Mouse (Mus musculus): ENCODE results near the gene Rassf7.
A peak's percentile ranks its signal among the peaks of the same experiment; 100 is the strongest.

Gene Rassf7

DNA sequence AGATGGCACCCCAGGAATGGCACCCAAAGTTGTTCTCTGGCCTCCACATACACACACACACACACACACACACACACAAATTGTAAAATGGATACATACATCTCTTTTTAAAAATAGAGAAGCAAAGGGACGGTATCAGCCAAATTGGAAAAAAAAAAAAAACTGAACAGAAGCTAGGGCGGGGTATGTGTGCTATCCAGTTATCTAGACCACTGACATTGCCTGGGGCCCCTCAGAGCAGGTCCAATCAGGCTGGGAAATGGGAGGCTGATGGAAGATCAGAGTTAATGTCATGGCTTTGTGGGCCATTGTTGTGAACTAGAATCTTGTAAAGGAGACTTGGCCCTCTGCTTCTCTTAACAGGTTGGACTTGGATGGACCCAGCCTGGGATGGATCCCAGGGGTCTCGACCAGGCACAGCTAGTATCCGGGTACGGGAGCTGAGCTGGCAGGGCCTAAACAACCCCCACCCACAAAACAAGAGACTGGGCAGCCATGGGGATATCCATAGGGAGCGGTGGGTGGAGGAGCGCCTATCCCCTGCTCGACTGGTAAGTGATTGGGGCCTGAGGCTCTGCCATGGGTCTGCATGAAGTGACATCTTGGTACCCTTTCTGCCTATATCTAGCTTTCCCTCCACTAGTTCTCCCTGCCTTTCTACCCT, 18.9 kb upstream of the Rassf7 start:
- no peak for DNase-seq

DNA sequence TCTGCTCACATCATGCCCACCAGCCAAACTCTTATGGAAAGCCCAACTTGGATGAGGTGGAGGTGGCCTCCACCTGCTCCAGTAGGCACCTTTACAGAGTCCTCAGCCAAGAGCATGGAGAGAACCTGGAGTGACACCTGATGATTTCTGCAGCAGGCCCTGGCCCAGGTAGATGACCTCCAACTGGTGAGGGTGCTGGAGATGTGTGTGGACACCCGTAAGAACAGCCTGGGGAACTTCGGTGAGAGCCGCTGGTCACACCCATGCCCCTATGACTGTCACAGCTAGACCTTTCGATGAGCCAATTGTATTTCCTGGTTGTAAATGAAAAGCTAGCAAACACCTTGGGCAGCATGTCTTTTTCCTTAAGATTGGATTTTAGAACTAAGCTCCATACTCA, 17.5 kb upstream of the Rassf7 start:
- DNase-seq: no peak

DNA sequence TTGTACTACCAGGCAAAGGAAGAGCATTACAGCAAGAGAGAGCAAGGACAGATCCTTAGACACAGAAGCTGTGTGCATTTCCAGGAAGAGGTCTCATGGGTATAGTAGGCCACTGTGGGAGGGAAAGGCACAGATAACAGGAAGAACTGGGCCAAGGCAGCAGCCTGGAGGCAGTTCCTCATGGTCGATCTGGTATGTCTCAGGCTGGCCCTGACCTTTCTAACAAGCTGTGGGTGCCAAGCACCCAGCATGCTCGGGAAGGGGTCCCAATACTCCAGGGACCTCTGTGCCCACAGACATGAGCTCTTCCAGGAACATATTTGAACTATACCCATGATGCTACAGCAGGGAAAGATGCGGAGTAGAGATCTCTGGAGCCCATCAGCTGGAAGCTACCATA, 11.1 kb upstream of the Rassf7 start:
- DNase-seq: no peak

DNA sequence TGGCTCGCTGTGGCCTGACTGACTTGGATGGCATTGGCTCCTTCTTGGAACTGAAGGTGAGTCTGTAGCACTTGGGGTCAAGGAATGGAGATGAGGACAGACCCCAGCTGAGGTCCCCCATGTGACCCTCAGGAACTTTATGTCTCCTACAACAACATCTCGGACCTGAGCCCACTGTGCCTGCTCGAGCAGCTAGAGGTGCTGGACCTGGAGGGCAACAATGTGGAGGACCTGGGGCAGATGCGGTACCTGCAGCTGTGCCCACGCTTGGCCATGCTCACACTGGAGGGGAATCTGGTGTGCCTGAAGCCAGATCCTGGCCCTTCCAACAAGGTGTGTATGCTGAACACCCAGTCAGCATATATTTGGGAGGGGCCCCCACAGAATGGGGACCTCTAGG, 10.2 kb upstream of the Rassf7 start:
- DNase-seq: no peak

DNA sequence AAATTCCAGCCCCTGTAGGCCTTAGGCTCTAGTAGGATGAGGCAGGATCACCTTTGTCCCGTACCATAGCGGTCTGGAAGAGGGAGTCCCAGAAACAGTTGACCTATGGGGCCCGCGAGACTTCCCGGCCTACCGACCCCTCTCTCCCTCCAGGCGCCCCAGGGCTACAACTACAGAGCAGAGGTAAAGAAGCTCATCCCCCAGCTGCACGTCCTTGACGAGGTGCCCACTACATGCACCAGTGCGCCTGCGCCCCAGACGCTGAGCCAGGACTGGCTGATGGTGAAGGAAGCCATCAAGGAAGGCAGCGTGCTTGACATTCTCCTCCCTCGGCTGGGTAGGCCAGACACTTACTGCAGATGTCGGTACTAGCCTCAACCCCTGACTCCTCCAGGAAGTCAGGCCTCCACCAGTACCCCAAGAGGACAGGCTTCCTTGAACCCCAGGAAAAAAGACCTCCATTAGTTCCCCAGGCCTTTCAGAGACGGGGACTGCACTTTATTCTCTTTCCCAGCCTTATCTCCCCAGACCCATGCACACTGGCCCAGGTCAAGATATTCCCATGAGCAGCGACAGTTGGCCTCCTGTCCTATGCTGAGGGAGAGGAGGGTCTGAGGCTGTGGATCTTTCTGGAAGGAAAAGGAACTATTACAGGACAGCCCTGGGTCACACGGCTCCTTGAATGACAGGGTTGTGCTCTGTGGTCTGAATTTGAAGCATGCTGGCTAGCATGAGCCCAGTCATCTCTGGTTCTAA, 9.3 kb upstream of the Rassf7 start:
- no peak for DNase-seq

DNA sequence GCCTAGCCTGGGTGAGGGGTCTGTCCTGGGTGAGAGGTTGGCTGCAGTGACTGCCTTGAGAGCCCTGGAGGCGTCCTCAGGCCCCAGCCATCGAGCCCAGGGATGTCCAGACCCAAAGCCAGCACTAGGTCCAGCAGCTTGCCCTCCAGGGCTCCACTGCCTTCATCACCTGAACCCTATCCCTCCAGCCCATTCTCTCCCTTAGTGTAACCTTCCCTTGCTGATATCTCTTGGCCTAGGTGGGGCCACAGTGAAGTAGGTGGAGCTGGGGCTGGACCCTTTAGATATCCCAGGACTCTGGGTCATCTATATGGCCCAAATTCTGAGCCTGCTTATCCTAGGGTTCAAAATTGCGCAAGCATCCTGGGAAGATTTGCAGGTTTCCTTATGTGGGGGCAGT, 6.1 kb upstream of the Rassf7 start:
- no peak for DNase-seq

DNA sequence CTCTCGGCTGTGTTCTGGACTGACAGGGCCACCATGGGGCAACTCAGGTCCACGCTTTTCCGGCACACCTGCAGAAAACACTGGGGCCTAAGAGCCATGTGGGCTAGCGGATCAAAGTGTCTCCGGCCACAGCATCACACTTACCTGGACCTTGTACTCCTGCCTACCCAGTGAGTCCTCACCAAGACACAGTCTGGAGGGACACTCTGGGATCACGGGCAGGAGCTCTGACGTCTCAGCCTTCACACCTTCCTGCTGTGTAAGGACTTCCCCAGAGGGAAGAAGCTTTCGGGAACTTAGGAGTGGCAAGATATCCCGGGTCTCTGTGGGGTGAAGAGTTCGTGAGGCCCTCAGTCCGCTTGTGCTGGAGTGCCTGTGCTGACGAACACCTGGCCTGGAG, 5.5 kb upstream of the Rassf7 start:
- DNase-seq: no peak

DNA sequence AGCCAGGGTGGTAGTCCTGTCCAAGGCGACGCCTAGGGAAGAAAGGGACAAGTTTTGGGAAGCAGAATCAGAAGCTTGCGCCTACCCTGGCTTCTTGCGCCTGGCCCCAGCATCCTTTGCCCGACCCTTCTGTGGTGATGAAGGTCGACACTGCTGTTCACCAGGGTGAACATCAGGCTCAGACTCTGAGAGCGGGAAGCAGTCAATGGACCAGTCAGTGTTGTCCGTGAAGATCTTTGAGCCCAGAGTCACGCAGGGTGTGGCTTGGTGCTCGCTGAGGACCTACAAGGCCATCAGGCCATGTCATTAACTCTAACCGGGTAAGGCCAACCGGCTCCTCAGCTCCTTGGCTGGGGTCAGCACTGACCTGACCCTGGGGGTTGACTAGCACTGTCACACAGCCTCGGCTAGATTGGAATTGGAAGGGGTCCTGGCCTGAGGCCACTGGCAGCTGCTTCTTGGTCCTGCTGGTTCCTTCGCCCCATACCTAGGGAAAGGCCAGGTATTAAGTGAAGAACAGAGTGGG, 5.0 kb upstream of the Rassf7 start:
- DNase-seq: no peak

DNA sequence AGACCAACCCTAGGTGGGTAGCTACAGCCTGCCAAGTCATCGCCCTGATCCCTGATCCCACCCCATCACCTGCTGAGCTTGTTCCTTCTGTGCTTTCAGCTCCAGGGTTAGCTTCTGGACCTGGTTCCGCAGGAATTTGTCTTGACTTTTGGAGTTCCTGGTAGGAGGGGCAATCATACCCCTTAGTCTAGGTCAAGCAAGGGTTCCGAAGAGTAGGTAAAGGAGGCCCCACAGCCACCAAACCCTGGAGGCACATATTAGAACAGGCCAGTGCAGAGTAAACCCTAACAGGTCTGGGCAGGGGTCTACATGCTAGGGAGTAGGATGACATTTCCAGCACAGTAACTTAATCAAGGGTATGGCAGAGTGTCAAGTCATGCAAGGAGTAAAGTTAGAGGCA, 2.5 kb upstream of the Rassf7 start:
- DNase-seq: no peak

DNA sequence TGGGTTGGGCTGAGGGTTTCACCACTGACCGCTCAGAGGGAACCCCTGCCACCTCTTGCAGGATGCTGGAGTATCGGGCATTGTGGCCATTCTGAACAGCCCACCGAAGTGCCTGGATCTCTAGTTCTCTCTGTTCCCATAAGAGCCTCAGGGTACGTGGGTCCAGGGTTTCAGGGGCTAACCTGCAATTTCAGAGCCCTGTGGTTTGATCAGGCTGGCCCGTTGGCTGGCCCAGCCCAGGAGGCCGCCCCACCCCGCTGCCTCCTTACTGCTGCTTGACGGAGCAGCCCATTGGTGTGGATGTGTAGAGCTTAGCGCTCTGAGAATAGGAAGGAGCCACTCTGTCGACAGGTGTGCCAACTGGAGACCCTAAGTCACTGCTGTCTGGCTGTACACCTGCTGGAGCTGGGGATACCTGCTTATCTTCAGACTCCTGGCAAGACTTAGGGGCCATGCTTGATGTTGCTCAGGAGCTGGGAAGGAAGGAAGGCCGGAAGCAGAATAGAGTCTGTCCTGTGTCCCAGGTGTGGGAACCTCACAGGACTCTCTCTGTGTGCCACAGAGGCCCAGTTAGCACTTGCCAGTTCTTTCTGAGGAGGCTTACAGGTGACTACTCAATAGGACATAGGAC, 1.9 kb upstream of the Rassf7 start, which contains the start of gene Lmntd2:
TSS of gene Lmntd2 (minus strand) at position 476 of the 631 bp plus-strand sequence.
- DNase-seq: no peak

DNA sequence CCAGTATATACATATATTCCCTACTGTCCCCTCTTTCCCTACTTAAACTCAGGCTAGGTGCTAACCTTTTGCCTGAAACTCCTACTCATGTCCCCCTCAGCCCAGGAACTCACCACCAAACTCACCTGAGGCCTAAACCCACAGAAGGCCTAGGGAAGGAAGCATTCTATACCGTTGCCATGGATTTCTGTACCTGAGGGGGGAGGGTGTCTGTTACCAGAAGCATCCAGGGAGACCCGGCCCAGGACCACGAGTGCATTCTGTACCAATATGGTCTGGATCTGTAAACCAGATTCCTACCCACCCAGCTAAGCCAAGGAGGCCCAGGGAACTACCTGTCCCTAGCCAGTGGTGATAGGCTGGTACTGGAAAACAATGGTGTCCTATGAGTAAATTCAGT, 1.4 kb upstream of the Rassf7 start:
- DNase-seq: no peak

DNA sequence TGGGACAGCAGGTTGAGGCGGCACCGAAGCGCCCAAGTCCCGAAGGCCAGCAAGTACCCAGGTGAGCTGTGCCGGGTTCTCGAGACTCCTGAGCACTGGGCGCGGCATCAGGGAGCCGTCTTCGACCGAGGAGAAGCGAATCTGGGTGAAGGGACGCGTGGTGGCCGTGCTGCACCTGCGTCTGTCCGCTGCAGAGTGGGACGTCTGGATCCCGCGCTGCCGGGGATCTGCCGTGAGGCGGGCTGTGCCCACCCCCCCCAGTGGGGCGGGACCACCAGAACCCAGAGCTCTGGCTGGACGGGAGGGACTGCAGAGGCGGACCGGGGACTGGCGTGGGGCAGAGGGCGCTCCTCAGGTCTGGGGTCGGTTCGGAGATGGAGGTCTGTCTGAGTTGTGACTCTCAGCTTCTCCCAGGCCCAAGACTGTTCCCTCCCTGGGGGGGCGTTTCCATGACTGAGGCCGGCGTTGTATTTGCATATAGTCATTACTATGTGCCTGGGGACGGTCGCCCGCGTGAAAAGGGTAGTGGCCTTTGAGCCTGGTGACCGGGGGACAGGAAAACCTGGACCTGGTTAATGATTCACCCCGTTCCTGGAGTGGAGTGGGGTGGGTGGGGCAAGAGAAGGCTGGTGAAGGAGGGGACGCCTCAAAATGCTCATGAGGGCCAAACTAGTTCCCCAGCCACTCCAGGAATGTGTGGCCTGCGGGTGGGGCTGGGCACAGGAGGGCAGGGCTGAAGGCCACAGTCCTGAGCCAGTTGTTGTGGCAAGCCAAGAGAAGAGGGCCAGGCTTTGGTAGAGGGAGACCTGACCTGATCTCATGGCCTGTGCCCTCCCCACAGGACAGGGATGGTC, 447 bp downstream of the Rassf7 start:
- DNase-seq: no peak

DNA sequence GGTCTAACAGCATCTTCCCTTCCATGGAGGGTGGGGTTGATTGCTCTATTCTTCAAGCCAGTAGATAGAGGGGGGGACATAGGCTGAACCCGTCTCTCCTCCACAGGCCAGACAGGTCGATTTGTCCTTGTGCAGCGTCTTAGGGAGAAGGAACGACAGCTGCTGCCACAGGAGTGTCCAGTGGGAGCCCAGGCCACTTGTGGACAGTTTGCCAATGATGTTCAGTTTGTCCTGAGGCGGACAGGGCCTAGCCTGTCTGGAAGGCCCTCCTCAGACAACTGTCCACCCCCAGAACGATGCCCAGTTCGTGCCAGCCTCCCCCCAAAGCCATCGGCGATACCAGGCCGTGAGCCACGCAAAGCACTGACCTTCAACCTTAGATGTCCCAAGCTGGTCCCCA, 1.2 kb downstream of the Rassf7 start:
- DNase-seq: no peak

DNA sequence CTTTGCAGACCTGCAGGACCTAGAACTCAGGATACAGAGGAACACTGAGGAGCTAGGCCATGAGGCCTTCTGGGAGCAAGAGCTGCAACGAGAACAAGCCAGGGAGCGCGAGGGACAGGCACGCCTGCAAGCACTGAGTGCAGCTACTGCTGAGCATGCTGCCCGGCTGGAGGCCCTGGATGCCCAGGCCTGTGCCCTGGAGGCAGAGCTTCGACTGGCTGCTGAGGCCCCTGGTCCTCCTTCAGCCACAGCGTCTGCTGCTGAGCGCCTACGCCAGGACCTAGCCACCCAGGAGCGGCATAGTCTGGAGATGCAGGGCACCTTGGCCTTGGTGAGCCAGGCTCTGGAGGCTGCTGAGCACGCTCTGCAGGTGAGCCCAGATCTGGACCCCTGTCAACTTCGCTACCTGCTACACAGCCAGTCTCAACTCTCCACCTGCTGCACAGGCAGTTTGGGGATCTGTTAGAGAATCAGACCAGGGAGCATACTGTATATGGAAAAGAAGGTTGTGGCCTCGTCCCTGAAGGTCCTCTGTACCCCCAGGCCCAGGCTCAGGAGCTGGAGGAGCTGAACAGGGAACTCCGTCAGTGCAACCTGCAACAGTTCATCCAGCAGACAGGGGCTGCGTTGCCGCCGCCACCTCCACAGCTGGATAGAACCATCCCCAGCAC, 1.8 kb downstream of the Rassf7 start:
- DNase-seq: no peak

DNA sequence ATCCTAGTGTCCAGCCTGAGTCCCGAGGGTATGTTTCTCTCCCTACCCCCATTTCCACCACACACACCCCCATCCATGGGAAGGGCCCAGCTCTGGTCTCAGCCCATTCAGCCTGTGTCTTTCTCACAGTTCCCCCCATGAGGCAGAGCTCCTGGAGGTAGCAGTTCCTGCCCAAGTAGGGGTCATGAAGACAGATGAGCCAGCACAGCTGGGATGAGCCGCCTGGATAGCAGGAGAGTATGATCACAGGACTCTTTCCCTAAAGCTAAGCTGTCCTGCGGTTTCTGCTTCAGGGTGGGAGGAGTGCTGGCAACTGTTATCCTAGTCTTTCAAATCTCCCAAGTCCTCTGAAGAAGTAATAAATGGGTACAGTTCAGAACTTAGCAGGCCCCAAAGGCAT, 2.5 kb downstream of the Rassf7 start:
- no peak for DNase-seq

DNA sequence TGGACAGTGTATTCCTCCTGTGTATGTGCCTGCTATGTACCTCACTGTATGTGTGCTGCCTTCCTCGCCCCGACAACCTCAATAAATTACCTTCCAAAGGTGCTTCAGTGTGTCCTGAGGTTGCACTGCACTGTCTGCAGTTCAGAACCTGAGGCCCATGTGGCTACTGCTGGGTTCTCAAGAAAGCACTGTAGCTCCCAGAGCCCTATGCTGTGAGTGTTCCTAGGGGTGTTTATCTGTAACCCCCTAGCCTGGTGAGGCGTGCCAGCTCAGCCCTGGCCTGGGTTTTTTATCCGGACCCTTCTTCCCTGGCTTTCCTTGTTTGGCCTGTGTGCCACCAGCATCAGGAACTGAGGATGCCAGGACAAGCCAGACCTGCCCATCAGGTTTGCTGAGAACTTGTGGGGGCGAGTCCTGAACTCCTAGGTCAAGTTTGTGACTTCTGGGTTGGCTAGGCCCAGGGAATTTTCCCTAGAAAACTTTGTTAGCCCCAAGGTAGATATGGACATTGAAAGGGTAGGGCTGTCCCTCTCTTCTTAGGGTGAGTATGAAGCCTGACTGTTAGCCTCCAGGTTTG, 3.0 kb downstream of the Rassf7 start:
- no peak for DNase-seq

DNA sequence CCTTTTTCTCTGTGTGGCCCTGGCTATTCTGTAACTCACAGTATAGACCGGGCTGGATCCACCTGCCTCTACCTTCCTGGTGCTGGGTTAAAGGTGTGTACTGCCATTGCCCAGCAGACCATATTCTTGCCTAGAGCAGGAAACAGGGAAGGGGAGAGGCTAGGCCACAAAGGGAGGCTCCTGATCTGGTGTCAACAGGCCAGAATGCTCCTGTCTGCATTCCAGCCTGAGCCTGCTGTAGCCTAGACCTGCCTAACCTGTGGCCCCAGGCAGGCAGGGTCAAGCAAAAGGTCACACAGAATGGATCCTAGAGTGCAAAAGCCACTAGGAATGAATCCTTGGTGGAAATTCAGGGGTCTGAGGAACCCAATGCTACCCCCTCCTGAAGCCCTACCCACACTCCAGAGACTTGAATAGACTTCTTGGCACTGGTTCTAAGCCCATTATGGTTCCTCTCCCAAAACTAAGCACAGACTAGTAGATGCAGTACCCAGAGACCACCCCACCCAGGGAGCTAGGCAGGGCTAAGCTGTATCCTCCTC, 4.0 kb downstream of the Rassf7 start:
- no peak for DNase-seq

DNA sequence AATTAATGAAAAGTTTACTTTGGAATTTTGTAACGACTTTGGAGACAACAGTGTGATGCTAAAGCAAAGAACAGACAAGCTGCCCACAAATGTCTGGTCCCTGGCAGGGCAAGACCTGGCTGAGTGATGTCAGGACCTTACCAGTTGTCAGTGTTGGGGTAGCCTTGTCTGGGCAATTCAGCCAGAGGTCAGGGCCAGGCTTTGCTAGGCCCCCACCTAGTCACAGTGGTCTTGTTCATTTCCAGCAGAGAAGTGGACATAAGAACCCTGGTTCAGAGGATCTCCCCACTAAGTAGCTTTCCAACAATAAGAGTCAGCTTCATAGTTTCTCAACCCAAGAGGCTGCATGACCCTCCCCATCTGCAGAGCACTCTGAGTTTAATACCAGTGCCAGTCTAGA, 4.7 kb downstream of the Rassf7 start:
- DNase-seq: no peak

DNA sequence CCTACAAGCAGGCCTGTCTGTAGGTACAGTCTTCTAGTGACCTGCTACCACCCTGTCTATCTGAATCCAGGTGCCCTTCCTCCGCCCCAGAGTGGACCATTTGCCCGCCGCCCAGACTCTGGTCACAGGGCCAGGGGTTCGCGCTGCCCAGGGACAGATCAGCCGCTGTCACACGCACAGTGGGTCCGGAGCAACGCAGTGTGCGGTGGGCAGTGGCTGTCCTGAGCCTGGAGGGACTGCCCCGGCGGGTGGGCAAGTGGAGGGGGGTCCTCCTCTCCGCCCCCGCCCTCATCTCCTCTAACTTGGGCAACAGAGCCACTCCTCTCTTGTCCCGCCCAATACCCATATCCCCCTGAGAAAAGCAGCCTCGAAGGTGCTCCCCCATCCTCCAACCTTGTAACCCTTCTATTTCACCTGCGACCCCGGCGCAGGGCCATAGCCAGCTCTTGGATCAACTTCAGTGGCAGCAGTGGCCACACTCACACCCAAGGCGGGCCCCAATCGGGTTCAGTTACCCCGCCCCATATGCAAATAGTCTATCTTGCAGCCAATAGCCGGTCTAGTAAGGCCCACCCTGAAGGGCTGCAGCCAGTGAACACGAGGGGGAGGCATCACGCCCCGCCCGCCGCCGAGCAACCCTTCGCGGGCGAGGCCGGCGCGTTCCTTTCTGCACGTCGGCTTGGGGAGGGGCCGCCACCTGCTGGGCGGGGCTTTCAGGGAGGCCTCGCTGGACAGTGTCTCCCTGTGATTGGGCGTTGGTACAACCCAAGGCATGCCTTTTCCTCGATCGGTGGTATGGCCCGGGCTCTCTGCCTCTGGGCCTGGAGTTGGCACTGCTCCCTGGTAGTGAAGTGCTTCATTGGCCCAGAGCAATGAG, 5.8 kb downstream of the Rassf7 start:
- peak; percentile 88 to 93 for DNase-seq

DNA sequence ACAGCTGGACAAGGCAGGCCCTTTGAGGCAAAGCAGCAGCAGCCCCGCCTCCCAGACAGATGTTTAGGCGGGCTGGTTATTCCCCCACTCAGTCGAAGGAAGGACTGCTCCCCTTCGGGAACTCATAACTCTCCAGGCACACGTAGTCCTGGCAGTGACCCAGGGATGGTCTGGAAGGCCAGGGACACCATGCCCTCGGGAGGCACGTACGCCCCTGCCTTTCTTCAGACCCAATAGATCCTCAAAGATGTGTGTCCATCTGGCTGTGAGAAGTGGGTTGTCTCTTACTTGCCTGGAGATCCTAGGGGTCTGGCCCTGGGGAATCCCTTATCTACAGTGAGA, 6.4 kb downstream of the Rassf7 start:
- DNase-seq: no peak

DNA sequence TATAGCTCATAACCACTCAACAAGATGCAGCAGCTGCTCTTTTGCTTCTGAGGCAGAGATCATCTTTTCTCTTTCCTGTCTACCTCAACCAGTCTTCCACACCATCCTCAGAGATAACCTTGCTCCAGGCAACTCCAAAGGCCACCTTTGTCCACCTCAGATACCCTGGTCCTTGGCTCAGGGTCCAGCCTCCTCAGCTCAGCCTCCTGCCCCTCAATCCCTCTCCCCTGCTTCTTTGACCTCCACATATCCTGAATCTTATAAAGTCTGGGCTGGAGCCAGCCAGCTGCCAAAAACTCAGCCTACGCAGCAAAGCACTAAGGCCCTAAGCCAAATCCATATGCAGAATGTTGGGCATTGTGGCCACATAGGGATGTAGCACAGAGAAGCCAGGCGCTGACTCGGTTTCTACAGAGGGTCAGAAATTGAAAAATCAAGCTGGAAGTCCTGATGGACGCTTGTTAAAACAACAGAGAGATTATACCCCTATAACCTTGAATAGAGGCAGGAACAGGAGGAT, 7.1 kb downstream of the Rassf7 start:
- DNase-seq: no peak

All from thymus, postnatal 36 days (tissue).